Mouse (Mus musculus) hindbrain, postnatal 0 days (tissue): ENCODE data around the gene Dnaic2. TPM values are rescaled to one million over a fixed set of nuclear protein-coding genes. Genes with fewer than 3 reads are reported as not detected.

Source experiments
- ATAC-seq: fragments of 200-750 bp; cut with Nextera tagmentation; 2 replicates; pipeline ENCODE4 v1.8.0; 2017; ENCODE audit warnings: mild to moderate bottlenecking, moderate TSS enrichment, moderate library complexity
- DNase-seq: peaks from one replicate; pipeline ENCODE4 v3.0.0-alpha.2; 2015; ENCODE audit warnings: low spot score
- H3K27ac ChIP-seq: fragments of 300-500 bp; sonication (generic); 2 replicates; pipeline ENCODE4 v1.5.1; 2014; ENCODE audit warnings: mild to moderate bottlenecking
- H3K27me3 ChIP-seq: fragments of 300-500 bp; sonication (generic); 2 replicates; pipeline ENCODE4 v1.6.1; 2014; ENCODE audit warnings: low read length, mixed read lengths; ENCODE audit not compliant: insufficient read depth
- H3K36me3 ChIP-seq: fragments of 300-500 bp; sonication (generic); 2 replicates; pipeline ENCODE4 v1.6.1; 2014; ENCODE audit warnings: low read length, mixed read lengths; ENCODE audit not compliant: insufficient read depth
- H3K4me1 ChIP-seq: fragments of 300-500 bp; sonication (generic); 2 replicates; pipeline ENCODE4 v1.6.1; 2014; ENCODE audit warnings: antibody characterized with exemption, low read length, mixed read lengths; ENCODE audit not compliant: insufficient read depth
- H3K4me2 ChIP-seq: fragments of 300-500 bp; sonication (generic); 2 replicates; pipeline ENCODE4 v1.6.1; 2014; ENCODE audit warnings: low read depth, mild to moderate bottlenecking, low read length, moderate library complexity, mixed read lengths
- H3K4me3 ChIP-seq: fragments of 300-500 bp; sonication (generic); 2 replicates; pipeline ENCODE4 v1.5.1; 2014; ENCODE audit warnings: low read length
- H3K9ac ChIP-seq: fragments of 300-500 bp; sonication (generic); replicated peaks from 2 replicates; pipeline ENCODE4 v1.6.1; 2014; ENCODE audit warnings: mild to moderate bottlenecking, low read length, moderate library complexity, mixed read lengths
- H3K9me3 ChIP-seq: fragments of 300-500 bp; sonication (generic); 2 replicates; pipeline ENCODE4 v1.6.1; 2016; ENCODE audit warnings: low read length, mixed read lengths
- CTCF ChIP-seq: IDR thresholded peaks from 2 replicates; pipeline ENCODE4 v1.5.1; 2016; ENCODE audit warnings: antibody characterized with exemption, control low read depth, low read depth
- WGBS: fragments of 180-500 bp; shearing (Covaris S2); extraction: QIAGEN DNeasy Blood & Tissue Kit; methylation state at CpG from one replicate; pipeline ENCODE4 v1.1.7; 2014; 5-methylcytosine and 5-hydroxymethylcytosine counted together
- polyA plus RNA-seq: library from polyadenylated mRNA; unstranded; fragments of >200 nt; fragmentation: Nextera tagmentation; extraction: Ambion mirVana; gene quantifications from 2 replicates; pipeline ENCODE4 v1.2.1, GENCODE M21; 2015
- total RNA-seq: library from RNA; depleted of rRNA; stranded (reverse); fragments of >200 nt; gene quantifications from 2 replicates; pipeline ENCODE4 v1.2.3, GENCODE M21; 2014

Dnaic2 gene
- total and polyA plus RNA-seq, 2 experiments from 2014 or later, result 3.2 to 5.1 TPM

DNA sequence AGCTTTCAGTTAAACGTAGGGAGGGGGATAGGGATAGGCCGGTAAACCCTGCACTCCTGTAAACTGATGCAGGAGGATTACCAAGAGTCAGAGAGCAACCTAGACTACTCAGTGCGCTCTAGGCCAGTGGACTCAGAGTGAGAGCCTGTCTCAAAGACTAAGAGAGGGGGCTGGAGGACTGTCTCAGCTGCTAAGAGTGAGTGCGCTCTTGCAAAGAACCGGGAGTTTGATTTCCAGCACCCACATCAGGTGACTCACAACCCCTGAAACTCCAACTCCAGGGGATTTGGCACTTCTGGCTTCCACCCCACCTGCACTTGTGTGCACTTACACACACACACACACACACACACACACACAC lies 598 bp downstream of the Dnaic2 start:
- 35% methylated on average over 5 of the region's 5 CpGs for WGBS

DNA sequence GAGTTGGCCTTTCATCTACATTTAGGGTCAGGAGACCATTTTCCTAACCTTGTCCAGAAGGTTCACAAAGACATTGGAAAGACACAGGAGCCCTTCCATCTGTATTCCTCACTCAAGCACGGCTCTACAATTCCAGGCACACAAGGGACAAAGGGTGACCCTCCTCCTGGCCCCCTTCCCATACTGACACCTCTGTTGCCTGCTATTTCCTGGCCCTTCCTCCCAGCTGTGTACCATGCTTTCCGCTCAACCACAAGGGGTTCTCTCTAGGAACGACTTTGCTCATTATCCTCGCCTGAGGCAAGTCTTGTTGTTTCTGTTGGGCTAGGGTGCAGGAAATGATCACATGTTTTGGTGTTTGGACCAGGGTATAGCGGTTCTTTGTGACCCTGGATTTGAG lies 1.1 kb downstream of the Dnaic2 start:
- Histone ChIP-seq H3K4me2 (no peak overlapping the region), H3K4me1 (0 out of 2 replicates have a peak, but pooled peaks cover 10% of the 10 kb centered on the region), H3K9ac (no peak overlapping the region), H3K27ac (no peak overlapping the region), H3K27me3 (no peaks in the 10 kb centered on the region), H3K36me3 (no peaks in the 10 kb centered on the region), H3K4me3 (no peak overlapping the region), H3K9me3 (no peaks in the 10 kb centered on the region)
- WGBS, result 45% methylated on average over 5 of the region's 5 CpGs
- DNase-seq, result no peak
- ATAC-seq, result no peak
- TF ChIP-seq CTCF, result no peak

More for the DNA sequence above, 598 bp downstream of the Dnaic2 start:
- Histone ChIP-seq H3K4me2 (peak overlapping the region; percentile 65), H3K36me3 (no peaks in the 10 kb centered on the region), H3K27me3 (no peaks in the 10 kb centered on the region), H3K9ac (no peak overlapping the region), H3K27ac (no peak overlapping the region), H3K4me1 (0 out of 2 replicates have a peak, but pooled peaks cover 10% of the 10 kb centered on the region), H3K4me3 (peak overlapping the region; percentile 33; the same call in 1 of the 2 replicates), H3K9me3 (no peaks in the 10 kb centered on the region)
- no peak for DNase-seq
- no peak for ATAC-seq
- no peak for TF ChIP-seq CTCF

GRCm38 (mm10) chr11:114729832-114730363 lies 2.7 kb downstream of the Dnaic2 start:
- Histone ChIP-seq H3K9me3 (no peaks in the 10 kb centered on the region), H3K9ac (no peak overlapping the region), H3K36me3 (no peaks in the 10 kb centered on the region), H3K4me1 (0 out of 2 replicates have a peak, but pooled peaks cover 10% of the 10 kb centered on the region), H3K27ac (no peak overlapping the region), H3K4me2 (no peak overlapping the region), H3K27me3 (no peaks in the 10 kb centered on the region), H3K4me3 (no peak overlapping the region)
- 55% methylated on average over 6 of the region's 6 CpGs for WGBS
- DNase-seq (no peak), ATAC-seq (no peak)
- TF ChIP-seq CTCF, result no peak

DNA sequence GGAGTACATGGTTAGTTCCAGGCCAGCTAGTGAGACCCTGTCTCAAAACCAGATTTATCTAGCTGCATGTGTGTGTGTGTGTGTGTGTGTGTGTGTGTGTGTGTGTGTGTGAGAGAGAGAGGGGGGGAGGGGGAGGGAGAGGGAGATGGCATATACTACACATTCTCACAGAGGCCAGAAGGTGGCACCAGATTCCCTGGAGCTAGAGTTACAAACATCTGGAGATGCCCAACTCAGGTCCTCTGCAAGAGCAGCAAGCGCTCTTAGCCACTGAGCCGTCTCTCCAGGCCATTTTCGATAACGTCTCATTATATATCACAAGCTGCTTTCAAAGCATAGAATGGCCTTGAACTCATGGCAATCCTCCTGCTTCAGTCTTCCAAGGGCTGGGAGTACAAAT lies 4.5 kb downstream of the Dnaic2 start:
- no peak overlapping the region for H3K27ac ChIP-seq
- H3K4me1 ChIP-seq, result 0 out of 2 replicates have a peak, but pooled peaks cover 10% of the 10 kb centered on the region
- H3K36me3 ChIP-seq, result no peaks in the 10 kb centered on the region
- no peak for DNase-seq
- H3K4me2 ChIP-seq, result no peak overlapping the region
- no peaks in the 10 kb centered on the region for H3K27me3 ChIP-seq
- H3K9me3 ChIP-seq, result no peaks in the 10 kb centered on the region
- no peak overlapping the region for H3K4me3 ChIP-seq
- H3K9ac ChIP-seq, result no peak overlapping the region
- 79% methylated on average over 4 of the region's 4 CpGs for WGBS
- TF ChIP-seq CTCF, result no peak
- no peak for ATAC-seq

DNA sequence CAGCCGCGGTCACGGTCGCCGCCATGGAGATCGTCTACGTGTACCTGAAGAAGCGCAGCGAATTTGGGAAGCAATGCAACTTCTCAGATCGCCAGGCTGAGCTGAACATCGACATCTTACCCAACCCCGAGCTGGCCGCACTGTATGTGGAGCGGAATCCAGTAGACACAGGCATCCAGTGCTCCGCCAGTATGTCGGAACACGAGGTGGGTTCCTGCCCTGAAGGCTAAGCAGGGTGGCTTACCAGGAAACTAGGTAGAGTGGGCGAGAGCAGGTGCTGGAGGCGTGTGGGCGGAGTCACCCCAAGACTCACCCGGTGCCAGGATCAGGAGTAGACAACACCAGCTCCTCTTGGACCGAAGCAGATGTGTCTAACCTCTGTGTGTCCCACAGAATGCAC lies 5.7 kb downstream of the Dnaic2 start:
- H3K27me3 ChIP-seq, result no peaks in the 10 kb centered on the region
- TF ChIP-seq CTCF, result no peak
- ATAC-seq, result no peak

GRCm38 (mm10) chr11:114736111-114736510 lies 8.9 kb downstream of the Dnaic2 start:
- no peak for DNase-seq
- no peaks in the 10 kb centered on the region for H3K27me3 ChIP-seq
- H3K27ac ChIP-seq, result no peak overlapping the region
- H3K9me3 ChIP-seq, result no peaks in the 10 kb centered on the region
- WGBS, result 85% methylated on average over 2 of the region's 2 CpGs
- no peaks in the 10 kb centered on the region for H3K4me1 ChIP-seq
- H3K4me3 ChIP-seq, result no peak overlapping the region
- H3K9ac ChIP-seq, result no peak overlapping the region
- H3K36me3 ChIP-seq, result no peaks in the 10 kb centered on the region
- ATAC-seq, result no peak
- peak; percentile 17; the same call in 1 of the 2 replicates for TF ChIP-seq CTCF
- no peak overlapping the region for H3K4me2 ChIP-seq

More for the DNA sequence above, 5.7 kb downstream of the Dnaic2 start:
- Histone ChIP-seq H3K36me3 (no peaks in the 10 kb centered on the region), H3K9ac (no peak overlapping the region), H3K4me3 (no peak overlapping the region), H3K4me1 (0 out of 2 replicates have a peak, but pooled peaks cover under 1% of the 10 kb centered on the region), H3K27ac (no peak overlapping the region), H3K9me3 (no peaks in the 10 kb centered on the region), H3K4me2 (no peak overlapping the region)
- DNase-seq, result no peak
- WGBS, result 82% methylated on average over 22 of the region's 22 CpGs

DNA sequence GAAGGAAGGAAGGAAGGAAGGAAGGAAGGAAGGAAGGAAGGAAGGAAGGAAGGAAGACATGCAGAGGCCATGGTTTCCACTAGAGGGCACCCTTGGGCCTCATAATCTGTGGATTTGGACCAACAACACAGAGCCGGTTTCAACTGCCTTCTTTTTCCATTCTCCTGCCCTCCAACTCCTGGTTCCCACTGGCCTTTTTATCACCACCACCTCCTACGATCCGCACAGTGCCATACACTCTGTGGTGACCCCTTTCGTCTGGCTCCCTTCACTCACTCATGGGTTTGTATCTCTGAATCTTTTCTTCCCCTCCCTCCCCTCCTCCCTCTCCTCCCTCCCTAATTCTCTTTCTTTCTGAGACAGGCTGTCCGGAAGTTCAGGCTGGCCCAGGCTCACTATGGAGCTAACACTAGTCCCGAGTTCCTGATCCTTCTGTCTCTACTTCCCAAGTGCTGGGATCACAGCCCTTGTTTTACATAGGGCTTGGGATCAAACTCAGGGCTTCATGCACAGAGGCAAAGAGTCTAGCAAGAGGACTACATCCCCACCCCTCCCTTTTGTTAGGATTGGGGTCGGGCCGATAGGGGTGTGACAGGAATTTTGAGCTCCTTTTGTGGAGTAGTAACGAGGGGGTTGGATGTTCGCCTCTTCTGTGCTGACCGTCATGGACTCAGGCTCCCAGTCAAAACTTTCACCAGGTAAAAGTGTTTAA lies 9.9 kb downstream of the Dnaic2 start:
- TF ChIP-seq CTCF, result peak; percentile 87
- peak; percentile 75 for ATAC-seq
- WGBS, result 21% methylated on average over 11 of the region's 11 CpGs

More for the DNA sequence above, 9.9 kb downstream of the Dnaic2 start:
- H3K9ac ChIP-seq, result peak overlapping the region; percentile 28; the same call in 1 of the 2 replicates
- no peak overlapping the region for H3K4me2 ChIP-seq
- H3K27me3 ChIP-seq, result no peaks in the 10 kb centered on the region
- H3K9me3 ChIP-seq, result no peaks in the 10 kb centered on the region
- H3K36me3 ChIP-seq, result no peaks in the 10 kb centered on the region
- H3K27ac ChIP-seq, result peak overlapping the region; percentile 65
- no peaks in the 10 kb centered on the region for H3K4me1 ChIP-seq
- peak; percentile 82 for DNase-seq
- H3K4me3 ChIP-seq, result no peak overlapping the region
